Mouse (Mus musculus) layer of hippocampus, adult 2 months (tissue): ENCODE measurements around the gene Nt5dc3. TPM values are rescaled to one million over a fixed set of nuclear protein-coding genes. Genes with fewer than 3 reads are reported as not detected.

Source experiments
- DNase-seq, 2 experiments: peaks; one replicate each; pipeline ENCODE4 v3.0.0; 2022; ENCODE audit warnings: low spot score in 2 of 2
- H3K27ac ChIP-seq: fragments of 200-600 bp; 2 replicates; pipeline ENCODE4 v1.8.1; 2022
- H3K4me3 ChIP-seq: fragments of 200-600 bp; 2 replicates; pipeline ENCODE4 v1.8.1; 2022; ENCODE audit warnings: mild to moderate bottlenecking
- CTCF ChIP-seq: fragments of 200-600 bp; conservative IDR thresholded peaks from 2 replicates; pipeline ENCODE4 v1.8.1; 2022; ENCODE audit warnings: antibody characterized with exemption, mild to moderate bottlenecking, moderate library complexity
- long read RNA-seq, 2 experiments: library from polyadenylated mRNA; stranded (forward); transcript quantifications; one replicate each; pipeline ENCODE4 v2.0.0; 2021; ENCODE audit warnings: borderline mapping rate in 2 of 2
- total RNA-seq, 2 experiments: library from RNA; stranded (reverse); gene quantifications; 2 replicates each; pipeline ENCODE4 v1.2.3; 2021

Nt5dc3 gene
- 100 to 1,000 TPM; 126 to 148 TPM for total RNA-seq
- long read RNA-seq, experiment 1, full-length matches to known transcripts: 15 of 36 reads
- long read RNA-seq, experiment 1, partial matches to known transcripts: 2 of 36 reads
- long read RNA-seq, experiment 1, other reads (novel, unspliced or antisense): 19 of 36 reads
- long read RNA-seq, experiment 2, full-length matches to known transcripts: 34 of 69 reads
- long read RNA-seq, experiment 2, partial matches to known transcripts: 33 of 69 reads
- long read RNA-seq, experiment 2, other reads (novel, unspliced or antisense): 2 of 69 reads

DNA sequence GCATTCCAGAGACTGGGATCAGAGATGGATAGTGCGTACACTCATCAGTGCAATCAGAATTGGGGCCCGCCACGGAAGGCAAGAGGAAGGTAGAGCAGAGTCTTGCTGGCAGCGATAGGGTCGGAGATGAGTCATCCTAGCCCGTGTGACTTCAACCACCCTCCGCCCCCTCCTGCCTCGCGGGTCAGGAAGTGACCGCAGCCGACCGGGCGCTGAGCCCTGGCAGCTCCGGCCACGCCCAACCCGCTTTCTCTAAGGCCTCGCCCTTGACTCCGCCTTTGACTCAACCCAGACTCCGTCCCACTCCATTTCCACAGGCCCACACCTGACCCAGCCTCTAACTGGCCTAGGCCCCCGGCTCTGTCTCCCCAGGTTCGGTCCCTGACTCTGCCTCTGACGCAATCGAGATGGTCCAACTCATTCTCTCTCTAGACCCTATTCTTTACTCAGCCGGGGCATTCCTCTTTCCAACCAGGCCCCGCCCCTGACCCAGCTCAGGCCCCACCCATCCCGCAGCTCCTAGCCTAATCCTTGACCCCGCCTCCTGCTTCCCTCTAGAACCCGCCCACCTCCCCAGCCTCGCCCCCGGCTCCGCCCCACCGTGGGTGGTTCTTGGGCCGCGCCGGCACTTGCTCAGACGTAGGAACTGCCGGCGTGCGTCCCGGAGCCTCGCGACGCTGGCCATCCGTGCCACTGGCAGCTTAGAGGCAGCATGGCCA, at the start of gene Nt5dc3:
Nt5dc3 (plus strand) TSS at position 608 of the 719 bp plus-strand sequence.
- peak; percentile 94 to 95 for DNase-seq
- Histone ChIP-seq H3K27ac (peak within 1 kb of the TSS; percentile 91), H3K4me3 (peak within 1 kb of the TSS; percentile 85)
- no peak for TF ChIP-seq CTCF

DNA sequence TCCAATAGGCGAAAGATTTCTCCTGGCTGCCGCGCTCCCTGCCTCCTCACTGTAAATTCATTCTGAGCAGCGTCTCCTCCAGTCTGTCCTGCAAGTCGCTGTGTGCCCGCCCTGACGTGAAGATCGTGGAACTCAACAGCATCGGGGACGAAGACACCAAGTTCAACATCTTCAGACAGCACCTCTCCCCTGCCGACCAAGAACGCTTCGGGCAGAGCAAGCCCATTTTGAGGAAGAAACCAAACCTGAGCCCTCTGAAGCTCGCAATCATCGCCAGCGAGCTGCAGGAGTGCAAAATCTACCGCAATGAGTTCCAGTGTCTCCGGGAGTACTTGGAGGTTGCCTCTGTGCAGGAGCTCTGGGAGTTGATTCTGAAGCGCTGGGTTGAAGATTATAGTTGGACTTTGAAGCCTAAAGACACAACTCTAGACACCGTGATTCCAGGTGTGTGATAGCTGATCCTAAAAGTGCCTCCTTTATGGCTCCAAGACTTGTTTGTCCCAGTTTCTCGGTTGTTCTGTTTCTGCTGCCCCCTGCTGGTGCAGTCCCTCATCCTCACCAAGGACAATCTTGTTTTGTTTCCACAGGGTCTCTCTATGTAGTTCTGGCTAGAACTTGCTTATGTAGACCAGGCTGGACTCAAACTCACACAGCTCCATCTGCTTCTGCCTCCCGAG, 47.8 kb upstream of the Nt5dc3 start:
- TF ChIP-seq CTCF: peak; percentile 91
- peak overlapping the region; percentile 60 for H3K4me3 ChIP-seq
- H3K27ac ChIP-seq: peak overlapping the region; percentile 70; the same call in 1 of the 2 replicates
- peak; percentile 71 to 90 for DNase-seq

DNA sequence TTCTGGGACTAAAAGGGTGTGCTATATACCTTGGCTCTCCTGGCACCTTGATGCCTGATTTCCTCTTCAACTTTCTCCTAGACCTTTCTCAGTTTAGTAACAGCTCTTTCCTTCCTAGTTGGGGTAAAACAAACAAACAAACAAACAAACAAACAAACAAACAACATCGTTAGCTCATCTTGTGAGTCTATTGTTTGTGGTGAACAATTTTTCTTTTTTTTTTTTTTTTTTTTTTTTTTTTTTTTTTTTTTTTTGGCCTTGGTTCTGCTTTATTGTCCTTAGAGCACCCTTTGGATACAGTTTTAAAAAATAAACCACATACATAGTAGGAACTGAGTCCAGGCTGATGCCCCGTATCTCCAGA, 47.3 kb upstream of the Nt5dc3 start:
- no peak for DNase-seq
- H3K27ac ChIP-seq: no peak overlapping the region
- no peak overlapping the region for H3K4me3 ChIP-seq
- TF ChIP-seq CTCF: no peak

DNA sequence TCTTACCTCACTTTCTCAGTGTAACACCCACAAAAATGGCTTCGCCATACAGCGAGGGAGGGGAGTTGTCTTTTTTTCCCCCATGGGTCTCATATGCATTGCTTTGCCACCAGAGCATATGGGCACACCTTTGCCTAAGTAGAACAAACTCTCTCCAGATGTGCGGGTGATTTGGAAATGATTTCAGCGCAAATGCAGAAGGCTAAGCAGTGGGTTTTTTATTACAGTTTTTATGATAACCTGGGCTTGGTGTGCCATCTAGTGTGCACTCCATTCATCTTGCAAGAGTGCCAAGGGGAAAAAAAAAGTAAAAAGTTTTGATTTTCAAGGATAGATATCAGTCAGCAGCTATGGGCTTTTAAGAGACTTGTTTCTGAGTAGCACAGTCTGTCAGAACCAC, 43.8 kb upstream of the Nt5dc3 start:
- DNase-seq: no peak
- Histone ChIP-seq H3K27ac (no peak overlapping the region), H3K4me3 (no peak overlapping the region)
- peak; percentile 59 for TF ChIP-seq CTCF

DNA sequence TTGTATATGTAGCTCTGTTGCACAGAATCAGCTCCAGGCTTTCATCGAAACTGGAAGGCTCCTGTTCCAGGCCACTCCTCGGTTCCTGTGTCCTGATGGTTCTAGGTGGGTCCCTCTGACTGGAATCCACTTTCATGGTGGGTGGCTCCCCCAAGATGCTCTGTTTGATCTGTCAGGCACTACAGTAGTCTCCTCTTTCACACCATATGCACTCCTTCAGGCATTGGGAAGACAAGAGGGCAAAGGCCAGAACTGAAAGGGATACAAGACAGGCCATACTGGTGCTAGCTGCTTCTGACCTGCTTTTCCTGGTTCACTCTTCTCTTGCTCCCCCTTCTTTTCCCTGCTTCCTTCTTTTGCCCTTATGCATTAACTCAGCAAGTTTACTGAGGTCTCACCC, 35.9 kb upstream of the Nt5dc3 start:
- TF ChIP-seq CTCF: no peak
- DNase-seq: no peak
- H3K4me3 ChIP-seq: no peak overlapping the region
- no peak overlapping the region for H3K27ac ChIP-seq

DNA sequence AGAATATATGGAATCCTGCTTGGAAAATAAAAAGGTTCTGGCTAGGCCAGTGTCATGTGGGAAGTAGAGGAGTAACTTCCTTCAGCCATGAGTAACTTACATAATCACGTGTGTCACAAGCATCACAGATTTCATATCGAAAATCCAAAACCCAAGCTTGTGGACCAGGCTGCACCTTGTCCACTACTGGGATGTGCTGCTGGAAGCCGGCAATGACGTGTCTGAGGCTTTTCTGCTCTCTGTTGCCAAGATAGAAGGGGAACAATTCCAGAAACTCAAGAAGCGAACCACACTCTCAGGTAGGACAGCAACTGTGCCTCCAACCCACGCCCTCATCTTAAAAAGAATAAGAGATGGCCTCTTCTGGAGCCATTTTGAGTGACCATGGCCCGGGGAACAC, 34.5 kb upstream of the Nt5dc3 start:
- Histone ChIP-seq H3K27ac (no peak overlapping the region), H3K4me3 (no peak overlapping the region)
- no peak for TF ChIP-seq CTCF
- DNase-seq: no peak

DNA sequence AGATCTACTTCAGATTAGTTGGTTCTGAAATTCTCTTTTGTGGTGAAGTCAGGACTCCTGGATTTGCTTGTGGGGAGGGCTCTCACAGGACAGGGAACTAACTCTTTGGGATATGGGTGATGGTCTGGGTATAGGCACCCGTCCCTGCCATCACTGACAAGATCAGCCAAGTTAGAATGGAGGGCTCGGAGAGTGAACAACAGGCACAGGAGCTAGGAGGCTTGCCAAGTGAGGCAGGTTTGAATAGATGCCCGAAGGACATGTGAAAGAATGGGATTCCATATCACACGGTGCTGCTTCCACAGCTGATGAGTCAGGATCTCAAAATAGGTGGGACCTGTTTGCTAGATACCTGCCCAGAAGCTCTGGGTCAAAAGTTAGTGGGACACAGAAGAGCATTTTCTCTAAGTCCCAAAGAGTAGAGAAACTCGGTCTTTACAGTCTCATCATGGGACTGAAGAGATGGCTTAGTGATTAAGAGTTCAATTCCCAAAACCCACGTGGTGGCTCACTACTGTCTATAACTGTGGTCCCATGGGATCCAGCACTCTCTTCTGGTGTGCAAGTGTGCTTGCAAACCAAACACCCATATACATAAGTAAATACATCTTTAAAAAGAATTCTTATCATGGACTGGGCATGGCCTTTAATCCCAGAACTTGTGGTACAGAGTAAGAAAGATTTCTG, 22.8 kb upstream of the Nt5dc3 start:
- H3K4me3 ChIP-seq: no peak overlapping the region
- no peak for TF ChIP-seq CTCF
- H3K27ac ChIP-seq: no peak overlapping the region
- DNase-seq: no peak

DNA sequence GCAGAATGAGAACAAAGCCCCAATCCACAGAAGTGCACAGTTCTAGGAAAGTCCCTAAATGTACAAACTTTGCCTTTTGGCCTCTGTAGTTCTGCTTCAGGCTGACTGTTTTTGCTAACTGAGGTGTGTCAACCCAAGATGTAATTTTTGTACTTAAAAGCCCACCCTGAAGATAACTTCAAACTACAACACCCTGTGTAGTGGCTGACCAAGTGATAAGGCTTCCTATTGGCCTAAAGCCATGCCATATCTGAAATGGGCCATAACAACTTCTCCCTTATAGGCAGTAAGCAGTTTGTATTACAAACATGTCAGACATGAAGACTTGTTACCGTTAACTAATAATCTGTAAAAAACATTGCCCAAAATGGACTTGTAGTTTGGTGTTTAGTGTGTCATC, 21.1 kb upstream of the Nt5dc3 start:
- no peak overlapping the region for H3K27ac ChIP-seq
- no peak for TF ChIP-seq CTCF
- no peak overlapping the region for H3K4me3 ChIP-seq
- DNase-seq: no peak

DNA sequence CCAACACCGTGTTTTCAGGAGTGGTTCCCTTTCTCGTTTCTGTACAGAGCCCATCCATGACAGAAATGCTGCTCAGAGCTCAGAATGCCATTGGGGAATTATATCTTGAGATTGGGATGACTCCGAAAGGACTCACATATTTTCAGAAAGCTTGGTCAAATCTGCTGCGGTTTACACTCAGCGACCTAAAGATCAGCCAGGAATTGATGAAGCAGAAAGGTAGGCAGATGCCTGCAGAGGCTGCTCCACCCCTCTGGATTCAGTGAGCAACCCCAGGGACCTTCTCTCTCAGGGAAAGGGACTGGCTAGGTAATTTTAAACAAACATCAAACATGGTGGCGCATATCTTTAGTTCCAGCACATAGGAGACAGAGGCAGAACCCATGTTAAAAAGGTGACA, 20.6 kb upstream of the Nt5dc3 start:
- Histone ChIP-seq H3K4me3 (no peak overlapping the region), H3K27ac (no peak overlapping the region)
- TF ChIP-seq CTCF: no peak
- DNase-seq: no peak

DNA sequence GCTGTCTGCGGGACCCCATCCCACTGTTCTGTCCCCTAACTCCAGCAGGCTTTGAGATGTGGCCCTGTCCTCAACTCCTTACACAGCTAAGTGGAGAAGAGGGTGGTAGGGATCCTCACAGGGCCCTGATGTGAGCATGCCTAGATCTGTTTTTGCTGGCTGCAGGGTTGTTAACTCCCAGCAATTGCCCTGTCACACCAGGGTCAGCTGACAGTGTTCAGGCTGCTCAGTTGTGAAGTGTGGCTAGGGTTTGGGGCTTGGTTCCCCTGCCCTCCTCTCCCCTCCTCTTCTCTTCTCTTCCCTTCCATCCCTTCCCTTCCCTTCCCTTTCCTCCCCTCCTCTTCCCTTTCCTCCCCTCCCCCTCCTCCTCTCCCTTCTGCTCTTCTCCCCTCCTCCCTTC, 17.6 kb upstream of the Nt5dc3 start:
- Histone ChIP-seq H3K27ac (no peak overlapping the region), H3K4me3 (no peak overlapping the region)
- TF ChIP-seq CTCF: no peak
- no peak for DNase-seq

DNA sequence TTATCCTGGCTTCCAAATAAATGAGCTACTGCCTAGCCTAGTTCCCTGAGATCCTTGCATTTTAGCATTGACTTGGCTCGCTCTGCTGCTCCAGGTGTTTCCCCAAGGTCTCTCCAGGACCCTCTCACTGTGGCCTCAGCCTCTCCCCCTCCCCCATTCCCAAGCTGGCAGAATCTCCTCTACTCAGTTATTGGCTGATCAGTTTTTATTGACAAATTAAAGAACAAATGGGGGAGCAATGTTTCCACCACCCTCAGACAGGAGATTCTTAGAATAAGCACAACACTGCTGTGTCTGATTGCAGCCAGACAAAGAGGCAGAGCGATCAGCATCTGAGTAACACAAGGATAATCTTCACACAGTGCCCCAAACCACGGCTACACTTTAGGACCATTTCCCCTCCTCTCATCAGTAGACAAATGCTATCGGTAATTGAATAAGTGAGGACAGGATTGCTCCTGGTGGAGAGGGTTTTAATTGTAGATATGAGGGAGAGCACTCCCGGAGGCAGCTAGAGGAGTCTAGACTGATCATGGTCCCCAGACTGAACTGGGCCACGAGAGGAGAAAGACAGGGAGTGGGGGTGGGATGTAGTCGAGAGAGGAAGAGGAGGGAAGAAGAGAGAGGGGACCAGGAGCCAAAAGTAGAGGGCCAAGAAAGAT, 17.0 kb upstream of the Nt5dc3 start:
- DNase-seq: no peak
- no peak overlapping the region for H3K4me3 ChIP-seq
- no peak overlapping the region for H3K27ac ChIP-seq
- TF ChIP-seq CTCF: no peak

DNA sequence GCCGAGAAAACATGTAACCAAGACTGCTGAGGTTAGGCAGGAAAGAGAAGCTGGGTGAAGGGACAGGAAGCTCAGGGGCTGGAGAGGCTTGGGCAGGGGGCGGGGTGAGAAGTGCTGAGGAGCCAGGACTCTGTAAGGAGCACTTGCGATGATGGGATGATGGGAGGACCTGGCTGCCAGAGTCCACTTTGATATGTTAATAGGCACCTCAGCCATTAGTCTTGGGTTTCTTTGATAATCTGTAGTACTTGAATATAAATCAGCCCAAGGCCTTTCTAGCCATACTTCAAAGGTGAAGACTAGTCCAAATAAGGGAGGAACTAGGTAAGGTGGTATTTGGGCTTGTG, 16.4 kb upstream of the Nt5dc3 start:
- DNase-seq: no peak
- no peak overlapping the region for H3K27ac ChIP-seq
- no peak overlapping the region for H3K4me3 ChIP-seq
- TF ChIP-seq CTCF: no peak

DNA sequence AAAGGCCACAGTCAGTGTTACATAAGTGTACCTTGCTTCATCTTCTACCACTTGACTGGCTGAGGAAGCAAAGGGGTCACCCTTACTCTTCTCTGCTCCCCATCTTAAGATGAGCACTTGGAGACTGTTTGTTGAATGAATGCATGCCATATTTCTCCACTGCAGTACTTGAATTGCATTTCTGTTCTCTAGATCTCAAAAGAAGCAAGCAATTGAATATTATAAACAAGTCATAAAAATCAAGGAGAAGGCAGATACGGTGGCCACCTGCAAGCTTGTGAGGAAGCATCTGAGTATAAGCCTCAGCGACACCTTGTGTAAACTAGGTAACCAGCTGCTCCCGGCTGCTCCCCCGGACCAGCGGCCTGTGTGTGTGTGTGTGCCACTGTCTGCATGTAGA, 15.1 kb upstream of the Nt5dc3 start, which contains the start of gene Gm49358:
Gm49358 (plus strand) TSS at position 301 of the 400 bp plus-strand sequence.
- no peak within 1 kb of the TSS for H3K4me3 ChIP-seq
- H3K27ac ChIP-seq: no peak within 1 kb of the TSS
- TF ChIP-seq CTCF: no peak
- no peak for DNase-seq
